Mouse (Mus musculus) heart, postnatal 0 days (tissue): ENCODE measurements around the gene 6430628N08Rik. TPM values are rescaled to one million over a fixed set of nuclear protein-coding genes. Genes with fewer than 3 reads are reported as not detected.

Experiments
- ATAC-seq: fragments of 200-750 bp; cut with Nextera tagmentation; 2 replicates; pipeline ENCODE4 v1.8.0; 2017; ENCODE audit warnings: low read depth, moderate number of reproducible peaks, moderate library complexity; ENCODE audit not compliant: insufficient read depth
- DNase-seq: peaks from one replicate; pipeline ENCODE4 v3.0.0-alpha.2; 2016; ENCODE audit warnings: low spot score
- H3K27ac ChIP-seq: fragments of 300-500 bp; sonication (generic); 2 replicates; pipeline ENCODE4 v1.5.1; 2014; ENCODE audit warnings: low read depth, mild to moderate bottlenecking
- H3K27me3 ChIP-seq: fragments of 300-500 bp; sonication (generic); 2 replicates; pipeline ENCODE4 v1.6.1; 2014; ENCODE audit warnings: low read length, mixed read lengths; ENCODE audit not compliant: control insufficient read depth, insufficient read depth
- H3K36me3 ChIP-seq: fragments of 300-500 bp; sonication (generic); replicated peaks from 2 replicates; pipeline ENCODE4 v1.6.1; 2014; ENCODE audit warnings: low read length, mixed read lengths; ENCODE audit not compliant: control insufficient read depth, insufficient read depth
- H3K4me1 ChIP-seq: fragments of 300-500 bp; sonication (generic); 2 replicates; pipeline ENCODE4 v1.6.1; 2014; ENCODE audit warnings: antibody characterized with exemption; ENCODE audit not compliant: control insufficient read depth, insufficient read depth
- H3K4me2 ChIP-seq: fragments of 300-500 bp; sonication (generic); 2 replicates; pipeline ENCODE4 v1.6.1; 2014; ENCODE audit warnings: low read depth, mild to moderate bottlenecking, low read length, moderate library complexity
- H3K4me3 ChIP-seq: fragments of 300-500 bp; sonication (generic); 2 replicates; pipeline ENCODE4 v1.5.1; 2014; ENCODE audit warnings: low read depth, low read length
- H3K9ac ChIP-seq: fragments of 300-500 bp; sonication (generic); replicated peaks from 2 replicates; pipeline ENCODE4 v1.6.1; 2014; ENCODE audit warnings: low read depth, low read length, mixed read lengths
- H3K9me3 ChIP-seq: fragments of 300-500 bp; sonication (generic); replicated peaks from 2 replicates; pipeline ENCODE4 v1.6.1; 2016; ENCODE audit warnings: low read length; ENCODE audit not compliant: control insufficient read depth
- CTCF ChIP-seq: IDR thresholded peaks from 2 replicates; pipeline ENCODE4 v1.5.1; 2016; ENCODE audit warnings: antibody characterized with exemption, control low read depth, low read depth
- EP300 ChIP-seq: IDR thresholded peaks from 2 replicates; pipeline ENCODE4 v1.6.1; 2016; ENCODE audit warnings: antibody characterized with exemption, low read depth
- WGBS: fragments of 180-500 bp; shearing (Covaris S2); extraction: QIAGEN DNeasy Blood & Tissue Kit; methylation state at CpG from one replicate; pipeline ENCODE4 v1.1.7; 2014; 5-methylcytosine and 5-hydroxymethylcytosine counted together
- polyA plus RNA-seq: library from polyadenylated mRNA; unstranded; fragments of >200 nt; fragmentation: Nextera tagmentation; extraction: Ambion mirVana; gene quantifications from 2 replicates; pipeline ENCODE4 v1.2.1, GENCODE M21; 2015
- total RNA-seq: library from RNA; depleted of rRNA; stranded (reverse); fragments of >200 nt; gene quantifications from 2 replicates; pipeline ENCODE4 v1.2.3, GENCODE M21; 2014; ENCODE audit warnings: low replicate concordance

The 6430628N08Rik gene
- total and polyA plus RNA-seq, 2 experiments from 2014 or later: not detected

GRCm38 (mm10) chr4:115856282-115856681, 34.2 kb upstream of the 6430628N08Rik start:
- no peak overlapping the region for H3K9ac ChIP-seq
- no peak overlapping the region for H3K4me3 ChIP-seq
- no peaks in the 10 kb centered on the region for H3K27me3 ChIP-seq
- TF ChIP-seq EP300 (no peak), CTCF (no peak)
- WGBS: 45% methylated on average over 4 of the region's 4 CpGs
- no peak overlapping the region for H3K27ac ChIP-seq
- DNase-seq (no peak), ATAC-seq (no peak)
- no peak overlapping the region for H3K4me2 ChIP-seq
- H3K36me3 ChIP-seq: peaks cover 40% of the 10 kb centered on the region
- H3K9me3 ChIP-seq: no peaks in the 10 kb centered on the region
- H3K4me1 ChIP-seq: no peaks in the 10 kb centered on the region

- ATAC-seq (no peak), DNase-seq (no peak)
- no peak overlapping the region for H3K9ac ChIP-seq
- H3K9me3 ChIP-seq: no peaks in the 10 kb centered on the region
- H3K4me3 ChIP-seq: no peak overlapping the region
- H3K36me3 ChIP-seq: peaks cover 50% of the 10 kb centered on the region
- 62% methylated on average over 9 of the region's 9 CpGs for WGBS
- TF ChIP-seq CTCF (no peak), EP300 (no peak)
- no peaks in the 10 kb centered on the region for H3K4me1 ChIP-seq
- H3K4me2 ChIP-seq: no peak overlapping the region
- no peaks in the 10 kb centered on the region for H3K27me3 ChIP-seq
- no peak overlapping the region for H3K27ac ChIP-seq
Measured at GRCm38 (mm10) chr4:115857293-115857883, 33.1 kb upstream of the 6430628N08Rik start.

GRCm38 (mm10) chr4:115863352-115863751, 27.1 kb upstream of the 6430628N08Rik start:
- no peak for ATAC-seq
- no peak overlapping the region for H3K4me2 ChIP-seq
- peaks cover 72% of the 10 kb centered on the region for H3K36me3 ChIP-seq
- H3K27me3 ChIP-seq: no peaks in the 10 kb centered on the region
- H3K9me3 ChIP-seq: no peaks in the 10 kb centered on the region
- no peak for TF ChIP-seq EP300
- TF ChIP-seq CTCF: no peak
- H3K9ac ChIP-seq: no peak overlapping the region
- H3K27ac ChIP-seq: no peak overlapping the region
- 86% methylated on average over 7 of the region's 7 CpGs for WGBS
- H3K4me3 ChIP-seq: no peak overlapping the region
- no peak for DNase-seq
- no peaks in the 10 kb centered on the region for H3K4me1 ChIP-seq

GRCm38 (mm10) chr4:115863880-115864279, 26.6 kb upstream of the 6430628N08Rik start:
- TF ChIP-seq EP300 (no peak), CTCF (no peak)
- no peak for ATAC-seq
- peaks cover 72% of the 10 kb centered on the region for H3K36me3 ChIP-seq

GRCm38 (mm10) chr4:115869512-115870210, 20.8 kb upstream of the 6430628N08Rik start:
- ATAC-seq: no peak

More at GRCm38 (mm10) chr4:115863880-115864279, 26.6 kb upstream of the 6430628N08Rik start:
- no peaks in the 10 kb centered on the region for H3K9me3 ChIP-seq
- WGBS: 77% methylated on average over 10 of the region's 10 CpGs
- no peaks in the 10 kb centered on the region for H3K4me1 ChIP-seq
- H3K4me2 ChIP-seq: no peak overlapping the region
- no peak overlapping the region for H3K9ac ChIP-seq
- H3K4me3 ChIP-seq: no peak overlapping the region
- no peak for DNase-seq
- no peaks in the 10 kb centered on the region for H3K27me3 ChIP-seq
- H3K27ac ChIP-seq: no peak overlapping the region

More at GRCm38 (mm10) chr4:115869512-115870210, 20.8 kb upstream of the 6430628N08Rik start:
- Histone ChIP-seq H3K27ac (no peak overlapping the region), H3K4me1 (no peaks in the 10 kb centered on the region), H3K9ac (no peak overlapping the region), H3K9me3 (no peaks in the 10 kb centered on the region), H3K4me3 (no peak overlapping the region), H3K4me2 (no peak overlapping the region), H3K36me3 (peaks cover 65% of the 10 kb centered on the region), H3K27me3 (no peaks in the 10 kb centered on the region)
- no peak for TF ChIP-seq EP300
- no peak for TF ChIP-seq CTCF
- no peak for DNase-seq
- WGBS: 57% methylated on average over 16 of the region's 16 CpGs
